Mouse (Mus musculus) ES-E14 (cell line): ENCODE measurements around the gene Phldb2.

Experiments
- CHD2 ChIP-seq: IDR thresholded peaks from 2 replicates; pipeline ENCODE4 v1.6.1; 2014; ENCODE audit warnings: mild to moderate bottlenecking, low read depth, low read length, inconsistent platforms
- HCFC1 ChIP-seq: IDR thresholded peaks from 2 replicates; pipeline ENCODE4 v1.6.1; 2012; ENCODE audit warnings: low read length, inconsistent platforms, borderline replicate concordance; ENCODE audit not compliant: insufficient read depth
- MAFK ChIP-seq: IDR thresholded peaks from 2 replicates; pipeline ENCODE4 v1.6.1; 2014; ENCODE audit warnings: mild to moderate bottlenecking, low read depth, low read length, inconsistent platforms; ENCODE audit not compliant: insufficient read depth
- ZC3H11A ChIP-seq: IDR thresholded peaks from 2 replicates; pipeline ENCODE4 v1.6.1; 2012; ENCODE audit warnings: low read depth, mild to moderate bottlenecking, inconsistent platforms, low read length, borderline replicate concordance
- ZNF384 ChIP-seq: IDR thresholded peaks from 2 replicates; pipeline ENCODE4 v1.6.1; 2012; ENCODE audit warnings: low read depth, low read length, inconsistent platforms

GRCm38 (mm10) chr16:45711263-45711662, 242.1 kb downstream of the Phldb2 start:
- no peak for TF ChIP-seq HCFC1
- no peak for TF ChIP-seq CHD2
- TF ChIP-seq ZC3H11A, result no peak
- no peak for TF ChIP-seq ZNF384
- no peak for TF ChIP-seq MAFK
